Comparison of ENCODE assay signal across 9 mouse cellular contexts in the genomic region with DNA sequence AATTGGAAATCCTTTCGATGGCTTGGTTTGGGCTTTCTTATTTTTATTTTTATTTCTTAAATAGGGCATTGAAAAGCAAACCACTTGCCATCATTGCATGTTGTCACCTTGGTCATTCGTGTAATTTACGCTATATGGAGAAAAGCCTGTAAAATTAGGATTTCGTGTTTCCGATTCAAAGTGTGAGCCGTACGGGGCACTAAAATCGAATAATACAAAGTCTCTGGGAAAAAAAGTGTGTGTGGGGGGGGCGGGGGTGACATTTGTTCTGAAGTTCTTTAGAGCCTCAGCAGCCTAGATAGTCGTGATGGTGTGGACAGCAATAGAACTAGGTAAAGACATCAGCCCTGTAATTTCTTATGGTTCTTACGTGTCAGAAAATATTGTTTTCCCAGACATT. TPM values are rescaled to one million over a fixed set of nuclear protein-coding genes. Genes with fewer than 3 reads are reported as not detected.
DNase-seq lines count a peak whose midpoint lies in the region; ATAC-seq and TF ChIP-seq lines count a peak whose summit lies in the region.
"Had no signal": no experiment of that assay in that cellular context is flagged by ENCODE, and none has a peak within 500 bp of the region (broad histone marks: within the 10 kb centered on the region; RNA-seq: fewer than 3 reads in every experiment).

No protein-coding gene starts in this region.

- DNase-seq in heart, postnatal 36 days: no peak
- DNase-seq in ES-E14 (ENCODE audit: low read depth, low spot score): no peak
- no peak for DNase-seq in hindbrain, embryonic 11.5 days (ENCODE audit: low spot score)
- DNase-seq in midbrain, embryonic 11.5 days (ENCODE audit: low spot score, missing footprints): no peak
- DNase-seq in urinary bladder, postnatal 14 days (ENCODE audit: low spot score): no peak
- no peak for DNase-seq in ovary, postnatal 36 days (ENCODE audit: low spot score)

- H3K4me2 ChIP-seq in heart, embryonic 12.5 days: peak overlapping the region; percentile 72
- peak overlapping the region; percentile 55 for H3K4me2 ChIP-seq in hindbrain, embryonic 11.5 days (replicated peaks; ENCODE audit: low read depth, low read length)
- H3K4me2 ChIP-seq in midbrain, embryonic 11.5 days: peak overlapping the region; percentile 69

- no peaks in the 10 kb centered on the region for H3K27me3 ChIP-seq in heart, embryonic 12.5 days (replicated peaks)
- no peaks in the 10 kb centered on the region for H3K27me3 ChIP-seq in hindbrain, embryonic 11.5 days (ENCODE audit: control insufficient read depth, insufficient read depth, low read length)
- H3K27me3 ChIP-seq in midbrain, embryonic 11.5 days (ENCODE audit: control insufficient read depth, insufficient read depth, low read length): no peaks in the 10 kb centered on the region

- in situ Hi-C loops in ES-E14 (cut with MboI; ENCODE audit: low sequenced_read_pairs in 2 of 2, unreplicated experiment in 2 of 2): no loop called here

- peak overlapping the region; percentile 85 for H3K27ac ChIP-seq in heart, embryonic 12.5 days (ENCODE audit: poor library complexity, severe bottlenecking)
- no peak overlapping the region; the same call in 1 of the 2 replicates for H3K27ac ChIP-seq in ES-E14 (ENCODE audit: insufficient read depth, low read depth, low read length, poor library complexity, severe bottlenecking)
- peak overlapping the region; percentile 80 for H3K27ac ChIP-seq in hindbrain, embryonic 11.5 days (ENCODE audit: low read depth, low read length)
- peak overlapping the region; percentile 87 for H3K27ac ChIP-seq in midbrain, embryonic 11.5 days (ENCODE audit: low read depth, low read length)

- H3K4me1 ChIP-seq in heart, embryonic 12.5 days (replicated peaks): peaks cover 10% of the 10 kb centered on the region; the same call in 1 of the 2 replicates
- no peaks in the 10 kb centered on the region for H3K4me1 ChIP-seq in ES-E14 (ENCODE audit: control insufficient read depth in 2 of 2, insufficient read depth in 2 of 2, low read length in 2 of 2, poor library complexity in 1 of 2)
- H3K4me1 ChIP-seq in hindbrain, embryonic 11.5 days (replicated peaks; ENCODE audit: control insufficient read depth, insufficient read depth, low read length): no peaks in the 10 kb centered on the region
- no peaks in the 10 kb centered on the region; the same call in 1 of the 2 replicates for H3K4me1 ChIP-seq in midbrain, embryonic 11.5 days (ENCODE audit: control insufficient read depth, insufficient read depth, low read length)

- 0 out of 2 replicates have a peak, but pooled peaks cover 3% of the 10 kb centered on the region for H3K9me3 ChIP-seq in heart, embryonic 12.5 days (replicated peaks)
- no peaks in the 10 kb centered on the region for H3K9me3 ChIP-seq in ES-E14 (ENCODE audit: control insufficient read depth, insufficient read depth, low read depth, low read length)
- no peaks in the 10 kb centered on the region for H3K9me3 ChIP-seq in hindbrain, embryonic 11.5 days (ENCODE audit: control insufficient read depth, low read length)
- H3K9me3 ChIP-seq in midbrain, embryonic 11.5 days (ENCODE audit: control insufficient read depth, low read length): no peaks in the 10 kb centered on the region

- ATAC-seq in heart, embryonic 12.5 days (ENCODE audit: insufficient number of reproducible peaks, low FRiP score): no peak
- no peak for ATAC-seq in hindbrain, embryonic 11.5 days (ENCODE audit: low FRiP score)
- no peak for ATAC-seq in midbrain, embryonic 11.5 days (ENCODE audit: low FRiP score)
- ATAC-seq in inflammation-experienced regulatory T-cells, adult 6 months: no peak

- H3K4me3 ChIP-seq in heart, embryonic 12.5 days: peak overlapping the region; percentile 74
- H3K4me3 ChIP-seq in ES-E14 (ENCODE audit: insufficient read depth in 1 of 2, low read depth in 1 of 2, low read length in 2 of 2, poor library complexity in 1 of 2, severe bottlenecking in 1 of 2): peak overlapping the region; percentile 68 to 78; a peak in 3 of 4 replicates
- peak overlapping the region; percentile 51 for H3K4me3 ChIP-seq in hindbrain, embryonic 11.5 days (ENCODE audit: low read depth, low read length)
- peak overlapping the region; percentile 79 for H3K4me3 ChIP-seq in midbrain, embryonic 11.5 days (ENCODE audit: low read depth, low read length)

- intact Hi-C loops in heart, postnatal 36 days (cut with DNase I): loop anchor here (2.0 to 10.0 kb wide), 4 partner anchors 104 to 744 kb away; partner anchors contain the start of genes Commd1, Gm28048 and Xpo1

- 53% methylated on average over 11 of the region's 11 CpGs for WGBS in heart, embryonic 12.5 days
- WGBS in hindbrain, embryonic 11.5 days: 46% methylated on average over 11 of the region's 11 CpGs
- 41% methylated on average over 11 of the region's 11 CpGs for WGBS in midbrain, embryonic 11.5 days

- peak overlapping the region; percentile 86 for H3K9ac ChIP-seq in heart, embryonic 12.5 days
- peak overlapping the region; percentile 92; the same call in 1 of the 2 replicates for H3K9ac ChIP-seq in ES-E14 (ENCODE audit: insufficient read depth, low read depth, low read length, poor library complexity, severe bottlenecking)
- peak overlapping the region; percentile 77 for H3K9ac ChIP-seq in hindbrain, embryonic 11.5 days (ENCODE audit: low read depth, low read length)
- peak overlapping the region; percentile 96 for H3K9ac ChIP-seq in midbrain, embryonic 11.5 days (ENCODE audit: low read length)

- peaks cover 5% of the 10 kb centered on the region; the same call in 1 of the 2 replicates for H3K36me3 ChIP-seq in heart, embryonic 12.5 days
- no peaks in the 10 kb centered on the region for H3K36me3 ChIP-seq in ES-E14 (ENCODE audit: control insufficient read depth, insufficient read depth, low read length, poor library complexity, severe bottlenecking)
- H3K36me3 ChIP-seq in hindbrain, embryonic 11.5 days (ENCODE audit: control insufficient read depth, insufficient read depth, low read length): no peaks in the 10 kb centered on the region
- H3K36me3 ChIP-seq in midbrain, embryonic 11.5 days (ENCODE audit: control insufficient read depth, insufficient read depth, low read length): no peaks in the 10 kb centered on the region

TF ChIP-seq in ES-E14, 5 proteins besides CTCF, POLR2A, EP300 and RAD21:
- no peak for TF ChIP-seq ZNF384 (IDR thresholded peaks at IDR 0.05; ENCODE audit: low read depth, low read length)
- no peak for TF ChIP-seq HCFC1 (IDR thresholded peaks at IDR 0.05; ENCODE audit: borderline replicate concordance, insufficient read depth, low read length)
- no peak for TF ChIP-seq ZC3H11A (IDR thresholded peaks at IDR 0.05; ENCODE audit: borderline replicate concordance, low read depth, low read length)
- no peak for TF ChIP-seq CHD2 (IDR thresholded peaks at IDR 0.05; ENCODE audit: low read depth, low read length)
- TF ChIP-seq MAFK (IDR thresholded peaks at IDR 0.05; ENCODE audit: insufficient read depth, low read depth, low read length): no peak

RNA-seq across cellular contexts. Expression of gene Tmem17, which starts 1.2 kb away (rescaled TPM):
- 10.8 TPM in 2 replicates for polyA plus RNA-seq in heart, embryonic 12.5 days (2016; fragmentation: Nextera tagmentation; extraction: Ambion mirVana)
- 1 to 10 TPM; 1.7 to 2.2 TPM for total RNA-seq in heart, postnatal 36 days (2021)
- 8.2 and 9.6 TPM in 2 replicates for total RNA-seq in ES-E14 (2012; rRNA removed)
- polyA plus RNA-seq in hindbrain, embryonic 11.5 days (2014; fragmentation: Nextera tagmentation; extraction: Ambion mirVana): 13.4 and 16.4 TPM in 2 replicates
- polyA plus RNA-seq in midbrain, embryonic 11.5 days (2014; fragmentation: Nextera tagmentation; extraction: Ambion mirVana): 15.8 and 16.7 TPM in 2 replicates
- 1 to 10 TPM in 1 of 3 experiments, under 1 TPM in 2; 0.93 to 1.5 (median 0.98) TPM for polyA plus RNA-seq in inflammation-experienced regulatory T-cells, adult 6 months (2017; shearing (Covaris generic))
- total RNA-seq: MEL had no signal
